Mouse (Mus musculus) kidney, adult 9 months (tissue): ENCODE results near the gene D630003M21Rik.

Experiments used
- DNase-seq: peaks from one replicate; pipeline ENCODE4 v3.0.0; 2022

Gene D630003M21Rik

DNA sequence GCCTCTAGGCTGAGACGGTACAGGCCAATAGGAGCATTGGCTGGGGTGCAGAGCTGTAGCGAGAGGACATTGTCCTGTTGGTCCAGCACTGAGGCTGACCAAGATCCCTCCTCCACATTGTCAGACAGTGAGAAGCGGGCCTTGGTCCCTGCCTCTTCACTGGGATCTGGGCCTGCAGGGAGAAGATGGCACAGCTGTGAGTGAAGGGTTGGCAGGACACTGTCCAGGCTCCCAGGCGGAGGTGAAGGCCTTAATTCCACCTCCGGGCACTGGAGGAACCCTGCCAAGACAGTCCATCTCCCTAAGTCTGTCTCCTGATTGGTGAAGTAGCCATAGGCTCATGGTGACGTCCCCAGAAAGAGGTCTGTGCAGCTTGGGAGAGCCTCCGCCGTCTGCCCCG is 90.2 kb downstream of the D630003M21Rik start:
- DNase-seq, result no peak

DNA sequence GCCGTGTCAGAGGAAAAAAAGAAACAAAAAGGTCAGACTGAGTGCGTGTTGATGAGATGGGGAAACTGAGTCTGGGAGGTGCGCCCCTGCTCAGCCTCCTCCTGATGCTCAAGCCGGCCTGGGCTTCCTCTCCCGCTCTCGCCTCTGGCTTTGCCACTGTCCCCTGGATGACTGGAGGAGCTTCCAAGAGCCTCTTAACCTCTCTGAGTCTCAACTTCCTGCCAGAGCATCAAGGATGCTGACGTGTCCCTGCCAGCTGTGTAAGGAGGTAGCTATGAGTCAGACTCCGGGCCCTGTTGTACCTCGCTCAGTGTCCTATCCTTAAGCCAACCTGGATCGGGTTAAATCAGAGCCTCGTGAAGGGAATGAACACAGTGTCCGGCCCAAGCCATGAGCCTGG is 91.3 kb downstream of the D630003M21Rik start:
- no peak for DNase-seq

DNA sequence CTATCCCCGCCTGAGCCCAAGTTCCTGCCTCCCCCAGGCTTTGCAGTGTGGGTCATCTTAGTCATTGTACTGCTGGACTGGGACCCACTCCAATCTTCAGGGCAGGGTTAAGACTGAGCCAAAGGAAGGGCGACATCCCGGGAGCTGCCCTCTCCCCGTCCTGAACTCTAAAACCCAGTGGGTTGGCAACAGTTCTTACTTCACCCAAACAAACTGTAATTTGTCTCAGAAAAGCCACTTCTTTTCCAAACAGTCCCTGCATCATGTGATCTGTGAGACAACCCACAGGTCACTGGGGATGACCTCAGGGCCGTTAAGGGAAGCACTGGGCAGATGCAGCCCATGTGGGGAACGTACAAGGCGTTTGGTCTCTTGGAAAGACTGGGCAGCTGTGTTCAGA is 92.8 kb downstream of the D630003M21Rik start:
- peak; percentile 82 for DNase-seq

DNA sequence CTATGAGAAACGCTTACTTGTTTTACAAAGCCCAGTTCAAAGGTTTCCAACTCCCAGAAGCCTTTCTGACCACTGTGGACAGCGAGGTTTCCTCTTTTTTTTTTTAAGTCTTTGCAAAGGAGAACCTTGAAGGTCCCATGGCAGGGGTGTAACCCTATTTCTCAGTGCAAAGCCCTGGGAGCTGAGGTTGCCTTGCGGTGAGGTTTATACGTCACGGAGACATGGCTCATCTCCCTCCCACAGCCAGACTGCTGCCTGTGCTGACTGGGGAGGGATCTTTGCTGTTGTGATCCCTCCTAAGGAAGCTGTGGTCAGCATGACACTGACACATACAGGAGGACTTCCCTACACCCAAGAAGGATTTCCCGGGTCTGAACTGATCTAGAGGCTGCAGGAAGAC is 96.0 kb downstream of the D630003M21Rik start:
- no peak for DNase-seq
